Mouse (Mus musculus) CH12.LX (cell line): ENCODE measurements at regions not wholly inside any gene's neighbourhood (a gene's known extent, or its start where the extent isn't known, plus 50 kb on each side); places are given as distances from the start of the nearest gene placed in this dataset.

Source experiments
- DNase-seq: peaks from one replicate; pipeline ENCODE4 v3.0.0-alpha.2; 2013; ENCODE audit errors: extremely low read depth
- H3K27ac ChIP-seq: 2 replicates; pipeline ENCODE4 v1.5.1; 2012; ENCODE audit warnings: low read depth, mild to moderate bottlenecking, control low read depth, moderate library complexity; ENCODE audit not compliant: insufficient read depth
- H3K27me3 ChIP-seq: replicated peaks from 2 replicates; pipeline ENCODE3; 2012; ENCODE audit warnings: inconsistent platforms
- H3K36me3 ChIP-seq, 2 experiments: replicated peaks in 1 of 2; 2 replicates each; pipeline versions ENCODE3 to v1.6.1; 2012; ENCODE audit warnings: inconsistent platforms in 1 of 2, low read length in 1 of 2, mild to moderate bottlenecking in 1 of 2, mixed read lengths in 1 of 2, moderate library complexity in 1 of 2; ENCODE audit not compliant: control insufficient read depth in 1 of 2, insufficient read depth in 1 of 2
- H3K4me1 ChIP-seq, 2 experiments: 2 replicates each; pipeline ENCODE4 v1.6.1; 2012; ENCODE audit warnings: inconsistent platforms in 1 of 2, moderate library complexity in 1 of 2; ENCODE audit not compliant: insufficient read depth in 2 of 2, control insufficient read depth in 1 of 2
- H3K4me2 ChIP-seq: 2 replicates; pipeline ENCODE4 v1.6.1; 2012; ENCODE audit warnings: low read depth, mild to moderate bottlenecking, control low read depth; ENCODE audit not compliant: poor library complexity, insufficient read depth, severe bottlenecking
- H3K4me3 ChIP-seq, 3 experiments: fragments of 150-350 bp in 1 of 3; sonication (generic) in 1 of 3; replicated peaks in 1 of 3; 2 replicates each; pipeline versions ENCODE3 to v1.5.1; 2011 to 2012; ENCODE audit warnings: low read depth in 2 of 3, low read length in 2 of 3, mild to moderate bottlenecking in 2 of 3, moderate library complexity in 2 of 3, control low read depth in 1 of 3, improper control_type of control experiment in 1 of 3, inconsistent platforms in 1 of 3, mixed read lengths in 1 of 3; ENCODE audit not compliant: poor library complexity in 1 of 3
- H3K79me2 ChIP-seq: replicated peaks from 2 replicates; pipeline ENCODE4 v1.6.1; 2012; ENCODE audit warnings: mild to moderate bottlenecking, moderate library complexity; ENCODE audit not compliant: control insufficient read depth, poor library complexity, insufficient read depth, severe bottlenecking; ENCODE audit errors: extremely low read depth
- H3K9ac ChIP-seq: 2 replicates; pipeline ENCODE4 v1.6.1; 2012; ENCODE audit warnings: low read depth, mild to moderate bottlenecking, control low read depth, moderate library complexity; ENCODE audit not compliant: insufficient read depth
- H3K9me3 ChIP-seq: replicated peaks from 2 replicates; pipeline ENCODE3; 2012; ENCODE audit warnings: low read length, inconsistent platforms, mixed read lengths
- BHLHE40 ChIP-seq: IDR thresholded peaks from 2 replicates; pipeline ENCODE4 v1.6.1; 2011; ENCODE audit warnings: mild to moderate bottlenecking, low read depth, low read length, improper control_type of control experiment
- CHD1 ChIP-seq: IDR thresholded peaks from 2 replicates; pipeline ENCODE4 v1.6.1; 2012; ENCODE audit warnings: low read depth, low read length, improper control_type of control experiment, inconsistent platforms
- ELF1 ChIP-seq: IDR thresholded peaks from 2 replicates; pipeline ENCODE4 v1.6.1; 2014; ENCODE audit warnings: low read depth, mild to moderate bottlenecking, inconsistent platforms, low read length, improper control_type of control experiment
- ETS1 ChIP-seq: conservative IDR thresholded peaks from 2 replicates; pipeline ENCODE4 v1.6.1; 2012; ENCODE audit warnings: low read depth, mild to moderate bottlenecking, inconsistent platforms, low read length, improper control_type of control experiment, moderate library complexity
- HCFC1 ChIP-seq: IDR thresholded peaks from 2 replicates; pipeline ENCODE4 v1.6.1; 2012; ENCODE audit warnings: low read depth, mild to moderate bottlenecking, inconsistent platforms, low read length, improper control_type of control experiment
- MEF2A ChIP-seq: IDR thresholded peaks from 2 replicates; pipeline ENCODE4 v1.6.1; 2014; ENCODE audit warnings: low read depth, mild to moderate bottlenecking, inconsistent platforms, low read length, improper control_type of control experiment, borderline replicate concordance
- MXI1 ChIP-seq: IDR thresholded peaks from 2 replicates; pipeline ENCODE4 v1.6.1; 2011; ENCODE audit warnings: mild to moderate bottlenecking, low read depth, low read length, improper control_type of control experiment
- MYC ChIP-seq: IDR thresholded peaks from 2 replicates; pipeline ENCODE4 v1.6.1; 2011; ENCODE audit warnings: low read depth, mild to moderate bottlenecking, improper control_type of control experiment, low read length
- NELFE ChIP-seq: IDR thresholded peaks from 2 replicates; pipeline ENCODE4 v1.6.1; 2011; ENCODE audit warnings: low read depth, low read length, improper control_type of control experiment
- NRF1 ChIP-seq: IDR thresholded peaks from 2 replicates; pipeline ENCODE4 v1.6.1; 2014; ENCODE audit warnings: low read depth, mild to moderate bottlenecking, inconsistent platforms, low read length, improper control_type of control experiment, moderate library complexity
- PAX5 ChIP-seq: IDR thresholded peaks from 2 replicates; pipeline ENCODE4 v1.6.1; 2012; ENCODE audit warnings: low read length, inconsistent platforms, mixed read lengths
- POLR2AphosphoS2 ChIP-seq: IDR thresholded peaks from 2 replicates; pipeline ENCODE4 v1.6.1; 2011; ENCODE audit warnings: low read depth, low read length, improper control_type of control experiment
- RAD21 ChIP-seq: IDR thresholded peaks from 2 replicates; pipeline ENCODE4 v1.6.1; 2011; ENCODE audit warnings: low read depth, mild to moderate bottlenecking, low read length, improper control_type of control experiment, moderate library complexity
- SMC3 ChIP-seq: IDR thresholded peaks from 2 replicates; pipeline ENCODE4 v1.6.1; 2011; ENCODE audit warnings: low read depth, low read length, improper control_type of control experiment
- TCF12 ChIP-seq: IDR thresholded peaks from 2 replicates; pipeline ENCODE4 v1.6.1; 2014; ENCODE audit warnings: low read depth, mild to moderate bottlenecking, inconsistent platforms, low read length, improper control_type of control experiment
- ZC3H11A ChIP-seq: IDR thresholded peaks from 2 replicates; pipeline ENCODE4 v1.6.1; 2012; ENCODE audit warnings: low read depth, mild to moderate bottlenecking, inconsistent platforms, low read length, improper control_type of control experiment
- ZKSCAN1 ChIP-seq: IDR thresholded peaks from 2 replicates; pipeline ENCODE4 v1.6.1; 2012; ENCODE audit warnings: low read depth, inconsistent platforms, low read length, improper control_type of control experiment, borderline replicate concordance
- dilution Hi-C: fragments of 300-500 bp; cut with MboI; formaldehyde crosslinking; loops from 2 replicates; pipeline ENCODE4 v1.14.3; 2020; ENCODE audit warnings: low sequenced_read_pairs; ENCODE audit not compliant: extremely low pct_unique_long_range_greater_than_20kb, extremely low pct_ligation_motif_present
- in situ Hi-C: fragments of 300-500 bp; cut with MboI; formaldehyde crosslinking; loops from 3 replicates; pipeline ENCODE4 v1.14.3; 2019; ENCODE audit warnings: low sequenced_read_pairs, low pct_ligation_motif_present, low pct_unique_long_range_greater_than_20kb, mixed read lengths

GRCm38 (mm10) chr3:51159881-51160280 is 64.4 kb upstream of the Noct start:
- dilution Hi-C loops, result no loop called here
- no peaks in the 10 kb centered on the region for H3K79me2 ChIP-seq

GRCm38 (mm10) chr3:51160625-51161024 is 63.6 kb upstream of the Noct start:
- Histone ChIP-seq H3K27ac (no peak overlapping the region), H3K4me1 (no peaks in the 10 kb centered on the region)
- dilution Hi-C loops, result no loop called here

More at GRCm38 (mm10) chr3:51159881-51160280, 64.4 kb upstream of the Noct start:
- TF ChIP-seq MXI1, result no peak
- TF ChIP-seq ETS1, result no peak
- TF ChIP-seq PAX5, result no peak
- no peak for TF ChIP-seq POLR2AphosphoS2
- no peak for TF ChIP-seq ZKSCAN1
- no peak for TF ChIP-seq RAD21
- TF ChIP-seq NELFE, result no peak
- no peak for TF ChIP-seq MEF2A
- no peak for TF ChIP-seq MYC
- no peak for TF ChIP-seq ELF1
- TF ChIP-seq CHD1, result no peak
- TF ChIP-seq NRF1, result no peak
- no peak for TF ChIP-seq BHLHE40
- TF ChIP-seq TCF12, result no peak
- no peak for TF ChIP-seq ZC3H11A
- no peak for DNase-seq
- Histone ChIP-seq H3K4me1 (no peaks in the 10 kb centered on the region), H3K4me2 (no peak overlapping the region), H3K9ac (no peak overlapping the region), H3K4me3 (no peak overlapping the region), H3K27ac (no peak overlapping the region), H3K9me3 (no peaks in the 10 kb centered on the region), H3K27me3 (no peaks in the 10 kb centered on the region), H3K36me3 (no peaks in the 10 kb centered on the region)
- in situ Hi-C loops, result no loop called here

More at GRCm38 (mm10) chr3:51160625-51161024, 63.6 kb upstream of the Noct start:
- TF ChIP-seq HCFC1 (no peak), SMC3 (no peak)
- in situ Hi-C loops, result no loop called here
- no peaks in the 10 kb centered on the region for H3K27me3 ChIP-seq
- no peaks in the 10 kb centered on the region for H3K36me3 ChIP-seq
- H3K79me2 ChIP-seq, result no peaks in the 10 kb centered on the region
- H3K4me2 ChIP-seq, result no peak overlapping the region
- no peak overlapping the region for H3K4me3 ChIP-seq
- no peaks in the 10 kb centered on the region for H3K9me3 ChIP-seq
- H3K9ac ChIP-seq, result no peak overlapping the region
- no peak for DNase-seq
